Mouse (Mus musculus): ENCODE data around the gene Yy1. TPM values are rescaled to one million over a fixed set of nuclear protein-coding genes. Genes with fewer than 3 reads are reported as not detected.

Yy1 gene
- total and polyA plus RNA-seq, 3 experiments: 34.9 to 62.4 (median 52.1) TPM

DNA sequence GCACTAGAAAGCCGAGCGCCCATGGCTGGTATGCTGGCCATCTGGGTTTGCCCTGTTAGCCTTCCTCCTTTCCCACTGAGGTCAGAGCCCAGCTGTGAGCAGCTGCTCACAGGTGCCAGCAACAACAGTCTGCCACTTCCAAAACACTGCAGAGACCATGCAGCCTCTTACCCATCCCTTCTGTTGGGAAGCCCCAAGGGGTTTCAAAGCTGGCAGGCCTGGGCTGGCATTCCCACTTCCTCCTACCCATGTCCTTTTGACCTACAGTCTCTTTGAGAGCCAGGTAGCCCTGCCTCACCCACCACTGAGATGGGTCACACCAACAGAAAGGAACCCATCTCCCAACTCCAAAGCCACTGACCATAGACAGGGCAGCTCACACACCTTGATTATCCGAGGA is 40.6 kb downstream of the Yy1 start:
- Histone ChIP-seq H3K36me3 (ENCODE audit: control insufficient read depth in 1 of 2, insufficient read depth in 2 of 2, low read length in 2 of 2) (peaks cover 0 to 6% of the 10 kb centered on the region in 2 experiments; a peak in 2 of 4 replicates), H3K4me1 (ENCODE audit: control insufficient read depth in 1 of 2, insufficient read depth in 2 of 2, low read length in 2 of 2) (peaks cover 3 to 14% of the 10 kb centered on the region in 2 experiments; a peak in 3 of 4 replicates), H3K9ac (ENCODE audit: control insufficient read depth, low read depth, low read length, poor library complexity, severe bottlenecking) (no peak overlapping the region), H3K4me3 (ENCODE audit: control insufficient read depth in 1 of 2, insufficient read depth in 1 of 2, low read depth in 2 of 2, low read length in 2 of 2) (no peak overlapping the region), H3K27me3 (ENCODE audit: control insufficient read depth in 1 of 2, insufficient read depth in 2 of 2, low read length in 2 of 2) (no peaks in the 10 kb centered on the region), H3K9me3 (replicated peaks; ENCODE audit: insufficient read depth, low read length) (no peaks in the 10 kb centered on the region), H3K79me2 (ENCODE audit: control insufficient read depth, insufficient read depth, low read length, poor library complexity) (peaks cover 19% of the 10 kb centered on the region), H3K27ac (ENCODE audit: control insufficient read depth, low read depth, low read length) (no peak overlapping the region)
- no peak for DNase-seq (ENCODE audit: low read depth, low spot score)
- TF ChIP-seq ETS1 (IDR thresholded peaks at IDR 0.05; ENCODE audit: low read depth, low read length): no peak
- TF ChIP-seq ZKSCAN1 (IDR thresholded peaks at IDR 0.05; ENCODE audit: low read depth, low read length): no peak
- TF ChIP-seq GABPA (IDR thresholded peaks at IDR 0.05; ENCODE audit: low read depth, low read length): no peak
- no peak for TF ChIP-seq MEF2A (IDR thresholded peaks at IDR 0.05; ENCODE audit: extremely low read depth, insufficient replicate concordance, low read depth, low read length, poor library complexity, severe bottlenecking)
- TF ChIP-seq TAL1 (IDR thresholded peaks at IDR 0.05; ENCODE audit: low read length): no peak
- TF ChIP-seq ZNF384 (IDR thresholded peaks at IDR 0.05; ENCODE audit: low read depth, low read length): no peak
- no peak for TF ChIP-seq SMC3 (IDR thresholded peaks at IDR 0.05; ENCODE audit: low read depth, low read length)
- TF ChIP-seq MAZ (IDR thresholded peaks at IDR 0.05; ENCODE audit: low read depth, low read length): no peak
- no peak for TF ChIP-seq CTCF (IDR thresholded peaks at IDR 0.05 in 2 of 3, conservative IDR thresholded peaks at IDR 0.05 in 1 of 3; ENCODE audit: control insufficient read depth in 1 of 3, insufficient read depth in 1 of 3, low read depth in 2 of 3, low read length in 3 of 3, poor library complexity in 1 of 3, severe bottlenecking in 1 of 3)
- TF ChIP-seq CHD2 (IDR thresholded peaks at IDR 0.05; ENCODE audit: low read length): no peak
- no peak for TF ChIP-seq TBP (IDR thresholded peaks at IDR 0.05; ENCODE audit: low read depth, low read length)
- no peak for TF ChIP-seq USF2 (IDR thresholded peaks at IDR 0.05; ENCODE audit: borderline replicate concordance in 1 of 2, insufficient read depth in 1 of 2, low read depth in 1 of 2, low read length in 2 of 2)
- no peak for TF ChIP-seq UBTF (IDR thresholded peaks at IDR 0.05; ENCODE audit: borderline replicate concordance, insufficient read depth, low read depth, low read length)
- TF ChIP-seq POLR2A (IDR thresholded peaks at IDR 0.05; ENCODE audit: control insufficient read depth in 1 of 2, insufficient read depth in 1 of 2, low read depth in 1 of 2, low read length in 2 of 2, poor library complexity in 1 of 2): no peak
- no peak for TF ChIP-seq TCF12 (IDR thresholded peaks at IDR 0.05; ENCODE audit: low read depth, low read length)
- TF ChIP-seq BHLHE40 (IDR thresholded peaks at IDR 0.05; ENCODE audit: borderline replicate concordance, low read depth, low read length): no peak
- TF ChIP-seq JUND (IDR thresholded peaks at IDR 0.05; ENCODE audit: low read depth, low read length): no peak
- TF ChIP-seq EP300 (IDR thresholded peaks at IDR 0.05; ENCODE audit: low read depth in 1 of 2, low read length in 2 of 2): no peak
- TF ChIP-seq MYB (IDR thresholded peaks at IDR 0.05; ENCODE audit: low read depth, low read length): no peak

DNA sequence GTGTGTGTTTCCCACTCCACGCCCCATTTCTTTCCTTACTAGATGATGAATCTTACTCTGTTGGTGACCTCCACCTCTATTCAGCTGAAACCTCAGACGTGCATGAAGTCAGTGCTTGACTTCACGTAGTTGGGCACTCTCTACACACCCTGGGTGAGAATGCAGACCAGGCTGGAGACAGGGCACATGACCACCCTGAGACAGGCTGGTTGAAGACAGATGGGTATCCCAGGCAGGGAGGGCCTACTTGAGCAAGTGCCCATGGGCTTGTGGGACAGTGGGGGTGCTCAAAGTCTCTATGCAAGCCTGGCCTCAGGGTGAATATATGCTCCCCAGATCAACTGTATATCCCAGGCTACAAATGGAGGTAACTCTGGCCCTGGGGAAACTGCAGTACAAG is 41.6 kb downstream of the Yy1 start:
- Histone ChIP-seq H3K9ac (ENCODE audit: control insufficient read depth, low read depth, low read length, poor library complexity, severe bottlenecking) (no peak overlapping the region), H3K9me3 (replicated peaks; ENCODE audit: insufficient read depth, low read length) (no peaks in the 10 kb centered on the region), H3K36me3 (ENCODE audit: control insufficient read depth in 1 of 2, insufficient read depth in 2 of 2, low read length in 2 of 2) (peaks cover 0 to 6% of the 10 kb centered on the region in 2 experiments; a peak in 2 of 4 replicates), H3K27me3 (ENCODE audit: control insufficient read depth in 1 of 2, insufficient read depth in 2 of 2, low read length in 2 of 2) (no peaks in the 10 kb centered on the region), H3K27ac (ENCODE audit: control insufficient read depth, low read depth, low read length) (no peak overlapping the region), H3K79me2 (ENCODE audit: control insufficient read depth, insufficient read depth, low read length, poor library complexity) (peaks cover 19% of the 10 kb centered on the region), H3K4me1 (ENCODE audit: control insufficient read depth in 1 of 2, insufficient read depth in 2 of 2, low read length in 2 of 2) (peaks cover 3 to 14% of the 10 kb centered on the region in 2 experiments; a peak in 3 of 4 replicates), H3K4me3 (ENCODE audit: control insufficient read depth in 1 of 2, insufficient read depth in 1 of 2, low read depth in 2 of 2, low read length in 2 of 2) (no peak overlapping the region)
- TF ChIP-seq TAL1 (IDR thresholded peaks at IDR 0.05; ENCODE audit: low read length) (no peak), MAX (IDR thresholded peaks at IDR 0.05; ENCODE audit: low read length) (no peak), RAD21 (IDR thresholded peaks at IDR 0.05; ENCODE audit: low read depth, low read length) (no peak), MYC (IDR thresholded peaks at IDR 0.05; ENCODE audit: low read depth, low read length) (no peak), TBP (IDR thresholded peaks at IDR 0.05; ENCODE audit: low read depth, low read length) (no peak), MAFK (IDR thresholded peaks at IDR 0.05; ENCODE audit: borderline replicate concordance, low read depth, low read length) (no peak), MYB (IDR thresholded peaks at IDR 0.05; ENCODE audit: low read depth, low read length) (no peak), USF2 (IDR thresholded peaks at IDR 0.05; ENCODE audit: borderline replicate concordance in 1 of 2, insufficient read depth in 1 of 2, low read depth in 1 of 2, low read length in 2 of 2) (no peak), RCOR1 (IDR thresholded peaks at IDR 0.05; ENCODE audit: low read depth, low read length) (no peak), ZMIZ1 (IDR thresholded peaks at IDR 0.05; ENCODE audit: low read depth, low read length) (no peak), UBTF (IDR thresholded peaks at IDR 0.05; ENCODE audit: borderline replicate concordance, insufficient read depth, low read depth, low read length) (no peak), ZC3H11A (IDR thresholded peaks at IDR 0.05; ENCODE audit: low read depth, low read length) (no peak), USF1 (IDR thresholded peaks at IDR 0.05; ENCODE audit: low read depth, low read length) (no peak)
- DNase-seq (ENCODE audit: low read depth, low spot score): no peak
